Mouse (Mus musculus) G1E (cell line): Measurements from ENCODE around the gene Vmn1r27.

Experiments
- CTCF ChIP-seq: IDR thresholded peaks from 2 replicates; pipeline ENCODE4 v1.5.1; 2012; ENCODE audit warnings: low read depth, low read length, inconsistent platforms, mixed read lengths
- GATA1 ChIP-seq: IDR thresholded peaks from 2 replicates; pipeline ENCODE4 v1.6.1; 2012; ENCODE audit warnings: borderline replicate concordance, low read length, inconsistent platforms, mixed read lengths
- TAL1 ChIP-seq: conservative IDR thresholded peaks from 2 replicates; pipeline ENCODE4 v1.6.1; 2012; ENCODE audit warnings: low read depth, low read length, inconsistent platforms, mixed read lengths

GRCm38 (mm10) chr6:58261737-58262136 lies 43.1 kb upstream of the Vmn1r27 start, which contains the start of gene Vmn1r28:
- TF ChIP-seq CTCF, result no peak
- no peak for TF ChIP-seq GATA1
- no peak for TF ChIP-seq TAL1
